Mouse (Mus musculus) forebrain, embryonic 13.5 days (tissue): ENCODE measurements around the gene Nr0b2. TPM values are rescaled to one million over a fixed set of nuclear protein-coding genes. Genes with fewer than 3 reads are reported as not detected.

Experiments
- ATAC-seq: fragments of 200-750 bp; cut with Nextera tagmentation; 2 replicates; pipeline ENCODE4 v1.8.0; 2017
- H3K27ac ChIP-seq: fragments of 300-500 bp; sonication (generic); 2 replicates; pipeline ENCODE4 v1.5.1; 2015; ENCODE audit warnings: inconsistent platforms, mild to moderate bottlenecking, moderate library complexity
- H3K27me3 ChIP-seq: fragments of 300-500 bp; sonication (generic); 2 replicates; pipeline ENCODE4 v1.6.1; 2015; ENCODE audit warnings: mild to moderate bottlenecking, inconsistent platforms
- H3K36me3 ChIP-seq: fragments of 300-500 bp; sonication (generic); 2 replicates; pipeline ENCODE4 v1.6.1; 2015; ENCODE audit warnings: mild to moderate bottlenecking, inconsistent platforms; ENCODE audit not compliant: poor library complexity, severe bottlenecking
- H3K4me1 ChIP-seq: fragments of 300-500 bp; sonication (generic); 2 replicates; pipeline ENCODE4 v1.6.1; 2015; ENCODE audit warnings: inconsistent platforms
- H3K4me2 ChIP-seq: fragments of 300-500 bp; sonication (generic); 2 replicates; pipeline ENCODE4 v1.6.1; 2015; ENCODE audit warnings: inconsistent platforms, mild to moderate bottlenecking, moderate library complexity
- H3K4me3 ChIP-seq: fragments of 300-500 bp; sonication (generic); 2 replicates; pipeline ENCODE4 v1.5.1; 2015; ENCODE audit warnings: mild to moderate bottlenecking, inconsistent platforms
- H3K9ac ChIP-seq: fragments of 300-500 bp; sonication (generic); 2 replicates; pipeline ENCODE4 v1.6.1; 2015; ENCODE audit warnings: mild to moderate bottlenecking, inconsistent platforms
- H3K9me3 ChIP-seq: fragments of 300-500 bp; sonication (generic); replicated peaks from 2 replicates; pipeline ENCODE4 v1.6.1; 2016; ENCODE audit warnings: inconsistent platforms
- WGBS: fragments of 180-500 bp; shearing (Covaris S2); methylation state at CpG from one replicate; pipeline ENCODE4 v1.1.7; 2015; 5-methylcytosine and 5-hydroxymethylcytosine counted together
- microRNA-seq: library from miRNA; unstranded; fragments of <30 nt; microRNA quantifications from one replicate; pipeline ENCODE4, GENCODE M21; 2016
- polyA plus RNA-seq: library from polyadenylated mRNA; unstranded; fragments of >200 nt; fragmentation: Nextera tagmentation; extraction: Ambion mirVana; gene quantifications from 2 replicates; pipeline ENCODE4 v1.2.1, GENCODE M21; 2015

Gene Nr0b2
- polyA plus RNA-seq, 1 experiment from 2014 or later, result not detected

GRCm38 (mm10) chr4:133599116-133599515 is 45.9 kb downstream of the Nr0b2 start:
- H3K27me3 ChIP-seq, result peaks cover 47% of the 10 kb centered on the region
- H3K4me3 ChIP-seq, result peak overlapping the region; percentile 46
- ATAC-seq, result no peak
- H3K4me1 ChIP-seq, result peaks cover 13% of the 10 kb centered on the region
- H3K9ac ChIP-seq, result peak overlapping the region; percentile 58
- peak overlapping the region; percentile 69 for H3K4me2 ChIP-seq
- peaks cover 10% of the 10 kb centered on the region for H3K36me3 ChIP-seq
- H3K9me3 ChIP-seq, result no peaks in the 10 kb centered on the region
- no peak overlapping the region for H3K27ac ChIP-seq
- WGBS, result 26% methylated on average over 7 of the region's 7 CpGs

DNA sequence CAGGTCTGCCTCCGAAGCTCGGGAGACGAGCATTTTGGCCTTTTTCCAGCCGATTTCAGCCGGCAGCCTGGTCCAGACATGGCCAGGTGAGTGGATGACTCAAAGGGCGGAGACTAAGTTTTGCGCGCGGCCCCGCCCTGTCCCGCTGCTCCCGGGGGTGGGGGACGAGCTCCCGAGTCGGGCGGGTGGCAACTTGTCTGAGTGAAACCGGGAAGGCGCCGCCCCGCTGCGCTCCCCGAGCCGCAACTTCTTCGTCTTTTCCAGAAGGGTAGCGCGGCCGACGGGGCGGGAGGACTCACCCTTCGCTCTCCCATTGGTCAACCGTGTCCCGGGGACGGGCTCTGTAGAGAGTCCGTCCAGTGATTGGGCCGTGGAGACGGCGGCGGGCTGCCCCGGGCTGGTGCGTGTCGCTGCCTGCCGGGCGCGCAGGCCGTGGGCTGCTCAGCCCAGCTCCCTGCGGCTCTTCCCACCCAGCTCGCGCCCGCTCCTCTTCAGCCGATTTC is 46.4 kb downstream of the Nr0b2 start:
- ATAC-seq, result peak; percentile 94
- H3K4me1 ChIP-seq, result peaks cover 13% of the 10 kb centered on the region
- peak overlapping the region; percentile 69 for H3K4me2 ChIP-seq
- H3K4me3 ChIP-seq, result peak overlapping the region; percentile 46
- H3K27ac ChIP-seq, result no peak overlapping the region
- peaks cover 13% of the 10 kb centered on the region for H3K36me3 ChIP-seq
- WGBS, result under 1% methylated on average over 47 of the region's 50 CpGs
- peak overlapping the region; percentile 58 for H3K9ac ChIP-seq
- peaks cover 47% of the 10 kb centered on the region for H3K27me3 ChIP-seq
- H3K9me3 ChIP-seq, result no peaks in the 10 kb centered on the region

GRCm38 (mm10) chr4:133600306-133600705 is 47.1 kb downstream of the Nr0b2 start:
- WGBS, result 19% methylated on average over 9 of the region's 9 CpGs
- peaks cover 47% of the 10 kb centered on the region for H3K27me3 ChIP-seq
- no peaks in the 10 kb centered on the region for H3K9me3 ChIP-seq
- H3K4me3 ChIP-seq, result peak overlapping the region; percentile 46
- peaks cover 13% of the 10 kb centered on the region for H3K4me1 ChIP-seq
- peak; percentile 6; the same call in 1 of the 2 replicates for ATAC-seq
- no peak overlapping the region for H3K27ac ChIP-seq
- peaks cover 18% of the 10 kb centered on the region for H3K36me3 ChIP-seq
- no peak overlapping the region for H3K9ac ChIP-seq
- H3K4me2 ChIP-seq, result peak overlapping the region; percentile 69

DNA sequence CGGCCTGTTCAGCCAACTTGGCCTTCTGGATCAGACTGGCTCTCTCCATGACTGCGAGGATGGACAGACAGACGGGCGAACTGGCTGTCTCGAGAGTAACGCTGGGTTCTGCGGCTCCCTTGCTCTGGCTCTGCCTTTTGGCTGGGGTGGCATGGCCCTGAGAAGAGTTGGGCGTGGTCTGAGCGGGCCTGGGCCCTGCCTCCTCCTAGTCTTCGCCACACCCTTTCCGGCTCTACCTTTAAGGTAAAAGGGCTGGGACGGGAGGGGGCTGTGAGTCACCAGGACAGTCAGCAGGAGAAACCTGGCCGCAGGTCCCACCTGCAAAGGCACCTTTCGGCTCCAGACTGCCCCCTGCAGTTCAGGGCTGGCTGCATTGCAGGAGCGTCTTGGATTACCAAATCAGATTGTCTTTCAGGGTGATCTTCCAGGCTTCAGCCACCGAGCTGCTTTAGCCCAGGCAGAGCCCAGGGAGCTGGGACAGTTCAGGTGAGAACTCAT is 48.6 kb downstream of the Nr0b2 start, which contains the start of gene Sfn:
Gene Sfn (minus strand): TSS at position 448 of the 498 bp plus-strand sequence.
- Histone ChIP-seq H3K4me3 (no peak within 1 kb of the TSS), H3K9ac (no peak within 1 kb of the TSS), H3K27me3 (peaks cover 47% of the 10 kb centered on the region)

DNA sequence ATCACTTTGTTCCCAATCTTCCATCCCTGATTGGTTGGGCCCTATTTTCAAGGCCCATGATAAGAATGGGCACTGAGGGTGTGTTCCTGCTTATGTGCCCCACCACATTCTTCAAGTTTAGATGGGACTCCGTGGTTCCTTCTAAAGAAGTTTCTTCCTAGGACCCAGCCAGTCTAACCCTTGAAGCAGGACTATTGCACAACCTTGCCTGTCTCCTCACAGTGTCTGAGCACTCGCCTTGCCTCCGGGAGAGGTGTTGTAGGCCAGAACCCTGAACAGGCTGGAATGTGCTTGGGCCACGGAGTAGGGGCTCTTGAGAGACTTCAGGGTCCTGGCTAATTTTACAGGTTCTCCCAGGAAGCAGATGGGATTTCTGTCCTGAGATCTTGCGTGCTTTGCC is 49.9 kb downstream of the Nr0b2 start:
- H3K36me3 ChIP-seq, result peaks cover 46% of the 10 kb centered on the region
- H3K27ac ChIP-seq, result no peak overlapping the region
- peaks cover 13% of the 10 kb centered on the region for H3K4me1 ChIP-seq
- H3K4me3 ChIP-seq, result no peak overlapping the region
- WGBS, result 93% methylated on average over 5 of the region's 5 CpGs
- H3K9me3 ChIP-seq, result no peaks in the 10 kb centered on the region
- no peak overlapping the region for H3K9ac ChIP-seq
- H3K27me3 ChIP-seq, result peaks cover 47% of the 10 kb centered on the region
- H3K4me2 ChIP-seq, result no peak overlapping the region
- ATAC-seq, result no peak

More for the DNA sequence above, 48.6 kb downstream of the Nr0b2 start, which contains the start of gene Sfn:
- Histone ChIP-seq H3K4me2 (peak within 1 kb of the TSS; percentile 12; the same call in 1 of the 2 replicates), H3K9me3 (no peaks in the 10 kb centered on the region), H3K36me3 (peaks cover 33% of the 10 kb centered on the region), H3K4me1 (peaks cover 13% of the 10 kb centered on the region), H3K27ac (no peak within 1 kb of the TSS)
- ATAC-seq, result no peak
- 3% methylated on average over 16 of the region's 16 CpGs for WGBS

DNA sequence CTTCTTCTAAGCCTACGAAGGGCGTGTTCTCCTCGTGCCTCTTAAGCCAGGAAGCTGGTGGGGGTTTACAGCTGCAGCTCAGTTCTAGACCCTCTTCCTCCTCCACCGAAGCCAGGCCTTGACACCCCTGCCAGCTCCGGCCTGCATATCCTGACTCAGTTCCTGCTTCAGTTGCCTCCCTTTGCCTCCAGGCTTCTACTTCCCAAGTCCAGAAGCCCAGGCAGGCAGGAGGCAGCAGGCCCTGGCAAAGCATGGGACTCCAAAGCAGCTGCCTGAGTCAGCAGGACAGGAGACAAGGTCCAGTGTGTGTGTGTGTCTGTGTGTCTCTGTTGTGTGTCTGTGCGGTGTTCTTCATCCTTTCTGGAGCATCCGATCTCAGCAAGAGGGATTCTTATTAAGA is 51.0 kb downstream of the Nr0b2 start:
- Histone ChIP-seq H3K36me3 (peaks cover 55% of the 10 kb centered on the region), H3K27me3 (peaks cover 36% of the 10 kb centered on the region), H3K4me2 (no peak overlapping the region), H3K9me3 (no peaks in the 10 kb centered on the region), H3K4me1 (peaks cover 12% of the 10 kb centered on the region), H3K4me3 (no peak overlapping the region), H3K9ac (no peak overlapping the region), H3K27ac (no peak overlapping the region)
- WGBS, result 94% methylated on average over 7 of the region's 7 CpGs
- ATAC-seq, result no peak

DNA sequence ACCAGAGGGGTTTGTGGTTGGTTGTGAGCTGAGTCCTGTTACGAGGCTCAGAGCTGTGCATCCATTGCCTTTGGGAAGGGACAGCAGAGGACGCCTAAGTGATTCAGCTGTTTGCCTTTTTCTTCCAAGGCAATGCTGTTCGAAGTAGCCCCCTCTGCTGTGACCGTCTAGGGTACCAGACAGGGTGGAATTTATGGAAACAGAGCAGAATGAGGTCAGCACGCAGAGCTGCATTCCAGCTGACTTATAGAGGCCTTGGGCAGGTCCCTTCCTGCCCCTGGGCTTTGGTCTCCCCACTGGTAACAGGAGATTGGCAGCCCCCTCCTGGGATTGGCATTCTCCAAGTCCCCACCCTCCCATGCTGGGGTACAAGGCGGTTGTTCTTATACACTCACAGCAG is 51.7 kb downstream of the Nr0b2 start:
- Histone ChIP-seq H3K27me3 (peaks cover 29% of the 10 kb centered on the region), H3K36me3 (peaks cover 55% of the 10 kb centered on the region), H3K4me3 (no peak overlapping the region), H3K9me3 (no peaks in the 10 kb centered on the region), H3K4me2 (no peak overlapping the region), H3K27ac (no peak overlapping the region), H3K9ac (no peak overlapping the region), H3K4me1 (peaks cover 5% of the 10 kb centered on the region)
- WGBS, result 67% methylated on average over 6 of the region's 6 CpGs
- ATAC-seq, result no peak

DNA sequence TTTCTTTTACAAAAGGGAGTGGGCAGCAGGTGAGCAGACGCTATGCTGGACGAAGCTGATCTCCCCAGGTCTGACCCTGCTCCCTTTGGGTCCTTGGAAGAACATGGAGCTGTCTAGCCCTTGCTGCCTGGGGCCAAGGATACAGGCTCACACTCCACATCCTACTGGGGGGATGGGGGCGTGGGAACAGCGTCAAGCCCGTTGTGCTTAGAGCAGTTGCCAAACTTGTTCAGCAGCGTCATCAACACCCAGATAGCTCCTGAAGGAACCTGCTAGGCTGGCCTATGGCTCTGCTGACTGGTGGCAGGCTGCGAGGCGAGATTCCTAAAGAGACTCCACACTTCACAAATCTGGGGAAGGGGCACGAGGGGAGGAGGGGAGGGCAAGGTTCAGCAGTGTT is 52.2 kb downstream of the Nr0b2 start:
- no peak overlapping the region for H3K9ac ChIP-seq

More for the DNA sequence above, 52.2 kb downstream of the Nr0b2 start:
- Histone ChIP-seq H3K9me3 (no peaks in the 10 kb centered on the region), H3K27me3 (peaks cover 24% of the 10 kb centered on the region), H3K4me2 (no peak overlapping the region), H3K4me1 (no peaks in the 10 kb centered on the region; the same call in 1 of the 2 replicates), H3K36me3 (peaks cover 58% of the 10 kb centered on the region), H3K4me3 (no peak overlapping the region), H3K27ac (no peak overlapping the region)
- 71% methylated on average over 9 of the region's 9 CpGs for WGBS
- no peak for ATAC-seq

Small RNAs within 50 kb of the gene (microRNA-seq; reads per million reads assigned to microRNA genes)
- not detected for gene Gm23158

Other genes with a start within 250 kb of the Nr0b2 start
- 14.0 and 16.9 TPM in 2 replicates for gene Wdtc1, start 199.9 kb upstream of the Nr0b2 start, polyA plus RNA-seq
- 5.6 and 7.3 TPM in 2 replicates for gene Slc9a1, start 183.7 kb upstream of the Nr0b2 start, polyA plus RNA-seq
- gene Tent5b, start 73.2 kb upstream of the Nr0b2 start, polyA plus RNA-seq, result 0.27 TPM in 1 of 2 replicates, not detected in the other
- 1.5 and 2.9 TPM in 2 replicates for gene Trnp1, start 54.8 kb upstream of the Nr0b2 start, polyA plus RNA-seq
- gene Kdf1, start 34.4 kb upstream of the Nr0b2 start, polyA plus RNA-seq, result 0.26 and 0.39 TPM in 2 replicates
- 311 and 312 TPM in 2 replicates for gene Nudc, start 7.4 kb upstream of the Nr0b2 start, polyA plus RNA-seq
- gene Gpatch3, start 21.4 kb downstream of the Nr0b2 start, polyA plus RNA-seq, result 6.7 and 7.7 TPM in 2 replicates
- gene Gpn2, start 31.0 kb downstream of the Nr0b2 start, polyA plus RNA-seq, result 25.0 and 29.5 TPM in 2 replicates
- 0.92 and 0.99 TPM in 2 replicates for gene Sfn, start 48.8 kb downstream of the Nr0b2 start, polyA plus RNA-seq
- 3.2 and 4.6 TPM in 2 replicates for gene Zdhhc18, start 96.8 kb downstream of the Nr0b2 start, polyA plus RNA-seq
- 13.6 and 14.5 TPM in 2 replicates for gene Pigv, start 119.3 kb downstream of the Nr0b2 start, polyA plus RNA-seq
- 44.7 and 48.9 TPM in 2 replicates for gene Arid1a, start 203.4 kb downstream of the Nr0b2 start, polyA plus RNA-seq